Mouse (Mus musculus): ENCODE measurements at regions not wholly inside any gene's neighbourhood (a gene's known extent, or its start where the extent isn't known, plus 50 kb on each side); places are given as distances from the start of the nearest gene placed in this dataset.

- Histone ChIP-seq H3K9me3 (no peaks in the 10 kb centered on the region), H3K27me3 (no peaks in the 10 kb centered on the region), H3K9ac (no peak overlapping the region), H3K36me3 (no peaks in the 10 kb centered on the region), H3K4me3 (no peak overlapping the region), H3K27ac (no peak overlapping the region), H3K4me1 (no peaks in the 10 kb centered on the region), H3K4me2 (replicated peaks) (no peak overlapping the region)
- no peak for ATAC-seq (ENCODE audit: insufficient number of reproducible peaks, insufficient read depth, low FRiP score, low TSS enrichment)
- 69% methylated on average over 2 of the region's 2 CpGs for WGBS
Observed at GRCm38 (mm10) chr12:12088338-12088737, 173.6 kb upstream of the Fam49a start.
